Mouse (Mus musculus) urinary bladder, adult 2 months (tissue): ENCODE results near the gene Cryzl1. TPM values are rescaled to one million over a fixed set of nuclear protein-coding genes. Genes with fewer than 3 reads are reported as not detected.
"Not testable (repeated sequence)": the region's sequence is repeated elsewhere in the genome, so short reads cannot be mapped to it uniquely, and the experiment has no call there.

Experiments used
- DNase-seq: peaks from one replicate; pipeline ENCODE4 v3.0.0; 2022; ENCODE audit warnings: low spot score
- polyA plus RNA-seq: library from polyadenylated mRNA; depleted of rRNA; stranded (reverse); fragments of >200 nt; gene quantifications from 2 replicates; pipeline ENCODE4 v1.2.3, GENCODE M21; 2012; rRNA removed

Cryzl1 gene
- polyA plus RNA-seq, 1 experiment: 66.1 TPM

DNA sequence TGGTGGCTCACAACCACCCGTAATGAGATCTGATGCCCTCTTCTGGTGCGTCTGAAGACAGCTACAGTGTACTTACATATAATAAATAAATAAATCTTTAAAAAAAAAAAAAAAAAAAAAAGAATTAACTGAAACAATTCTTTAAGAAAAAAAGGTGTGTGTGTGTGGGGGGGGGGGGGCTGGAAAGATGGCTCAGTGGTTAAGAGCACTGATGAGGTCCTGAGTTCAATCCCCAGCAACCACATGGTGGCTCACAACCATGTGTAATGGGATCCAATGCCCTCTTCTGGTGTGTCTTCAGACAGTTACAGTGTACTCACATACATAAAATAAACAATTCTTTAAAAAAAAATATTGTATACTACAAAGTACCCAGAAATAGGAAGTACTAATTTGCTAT, 83.4 kb downstream of the Cryzl1 start:
- DNase-seq: not testable (repeated sequence)

GRCm38 (mm10) chr16:91644901-91645300, 83.9 kb downstream of the Cryzl1 start:
- DNase-seq: no peak

DNA sequence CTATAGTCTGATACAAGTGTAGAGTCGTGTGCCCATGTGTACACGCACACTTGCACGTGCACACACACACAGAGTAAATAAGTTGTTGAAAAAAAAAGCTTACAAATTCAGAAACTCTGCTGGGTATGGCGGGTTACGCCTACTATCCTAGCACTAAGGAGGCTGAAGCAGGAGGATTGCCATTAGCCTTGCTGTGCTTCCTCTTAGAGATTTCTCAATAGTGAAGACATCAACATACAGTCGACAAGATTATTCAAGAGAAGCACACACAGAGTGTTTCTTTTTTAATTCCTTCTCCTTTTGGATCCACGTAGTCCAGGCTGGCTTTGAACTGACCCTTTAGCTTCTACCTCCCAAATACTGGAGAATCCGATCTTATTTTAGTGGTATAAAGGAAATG, 88.6 kb downstream of the Cryzl1 start:
- DNase-seq: no peak

GRCm38 (mm10) chr16:91639636-91640035, 89.1 kb downstream of the Cryzl1 start:
- DNase-seq: no peak

Other genes with a start within 250 kb of the Cryzl1 start
- gene Ifnar1, start 243.7 kb downstream of the Cryzl1 start, polyA plus RNA-seq: 30.8 and 33.2 TPM in 2 replicates
- 32.1 and 34.3 TPM in 2 replicates for gene Ifngr2, start 181.9 kb downstream of the Cryzl1 start, polyA plus RNA-seq
- gene Tmem50b, start 131.2 kb downstream of the Cryzl1 start, polyA plus RNA-seq: 78.0 and 80.8 TPM in 2 replicates
- gene Dnajc28, start 109.9 kb downstream of the Cryzl1 start, polyA plus RNA-seq: 3.3 and 4.2 TPM in 2 replicates
- 35.4 and 40.2 TPM in 2 replicates for gene Gart, start 82.0 kb downstream of the Cryzl1 start, polyA plus RNA-seq
- 302 and 367 TPM in 2 replicates for gene Son, start 81.5 kb downstream of the Cryzl1 start, polyA plus RNA-seq
- 7.6 and 13.6 TPM in 2 replicates for gene Donson, start 40.2 kb downstream of the Cryzl1 start, polyA plus RNA-seq
- 26.0 and 35.3 TPM in 2 replicates for gene Itsn1, start 306 bp upstream of the Cryzl1 start, polyA plus RNA-seq